Mouse (Mus musculus) urinary bladder, adult 2 months (tissue): ENCODE measurements around the gene Capn15. TPM values are rescaled to one million over a fixed set of nuclear protein-coding genes. Genes with fewer than 3 reads are reported as not detected.

Experiments
- DNase-seq: peaks from one replicate; pipeline ENCODE4 v3.0.0; 2022; ENCODE audit warnings: low spot score
- polyA plus RNA-seq: library from polyadenylated mRNA; depleted of rRNA; stranded (reverse); fragments of >200 nt; gene quantifications from 2 replicates; pipeline ENCODE4 v1.2.3, GENCODE M21; 2012

Capn15 gene
- polyA plus RNA-seq, 1 experiment: 32.4 TPM

DNA sequence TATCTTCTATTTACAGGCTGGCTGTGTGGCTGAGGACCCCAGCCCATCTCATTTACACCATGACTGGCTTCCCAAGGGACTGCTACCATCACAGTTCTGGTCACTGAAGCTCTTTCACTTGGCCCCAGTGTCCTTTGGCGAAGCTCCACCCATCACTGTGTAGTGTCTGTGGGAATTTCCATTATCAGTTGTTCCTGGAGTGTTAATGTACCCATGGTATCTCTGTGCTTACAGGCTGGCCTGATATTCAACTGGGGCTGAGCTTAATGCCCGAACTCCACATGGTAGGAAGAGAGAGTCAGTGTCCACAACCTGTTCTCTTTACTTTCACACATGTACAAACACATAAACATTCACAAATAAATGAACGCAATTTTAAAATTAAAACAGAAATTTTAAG lies 7.9 kb upstream of the Capn15 start:
- DNase-seq: no peak

DNA sequence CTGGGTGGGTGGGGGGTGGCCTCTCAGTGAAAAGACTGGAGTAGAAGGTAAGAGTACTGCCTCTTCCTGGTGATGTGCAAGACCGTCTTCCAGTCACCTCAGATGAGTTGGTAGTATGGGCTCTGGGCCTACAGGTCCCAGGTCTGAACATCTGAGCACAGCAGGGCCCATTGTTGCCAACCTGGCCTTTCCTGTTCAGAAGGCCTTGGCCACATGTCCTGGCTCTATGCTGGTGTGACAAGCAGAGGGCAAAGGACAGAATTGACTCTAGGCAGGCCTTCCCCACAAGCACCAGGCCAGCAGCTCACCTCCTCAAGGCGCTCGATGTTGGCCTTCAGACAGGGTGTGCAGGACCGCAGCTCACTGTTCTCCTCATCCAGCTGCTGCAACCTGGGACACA lies 6.7 kb upstream of the Capn15 start:
- no peak for DNase-seq

DNA sequence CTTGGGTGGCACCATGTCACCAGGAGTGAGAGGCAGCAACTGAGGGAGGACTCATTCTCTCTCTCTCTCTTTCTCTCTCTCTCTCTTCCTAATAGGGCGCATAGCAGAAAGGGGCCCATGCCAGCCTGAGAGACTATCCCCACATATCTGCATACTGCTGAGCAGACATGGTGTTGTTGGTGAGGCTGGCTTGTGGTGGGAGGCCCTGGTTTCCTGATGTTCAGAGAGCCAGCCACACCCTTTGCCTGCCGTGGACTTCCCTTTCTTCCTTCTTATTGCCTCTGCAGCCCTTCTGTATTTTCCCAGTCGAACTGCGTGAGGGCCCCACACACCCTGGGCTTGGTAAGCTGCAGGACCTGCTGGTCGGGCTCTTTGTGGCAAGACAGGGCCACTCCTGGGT lies 4.7 kb upstream of the Capn15 start:
- DNase-seq: no peak

DNA sequence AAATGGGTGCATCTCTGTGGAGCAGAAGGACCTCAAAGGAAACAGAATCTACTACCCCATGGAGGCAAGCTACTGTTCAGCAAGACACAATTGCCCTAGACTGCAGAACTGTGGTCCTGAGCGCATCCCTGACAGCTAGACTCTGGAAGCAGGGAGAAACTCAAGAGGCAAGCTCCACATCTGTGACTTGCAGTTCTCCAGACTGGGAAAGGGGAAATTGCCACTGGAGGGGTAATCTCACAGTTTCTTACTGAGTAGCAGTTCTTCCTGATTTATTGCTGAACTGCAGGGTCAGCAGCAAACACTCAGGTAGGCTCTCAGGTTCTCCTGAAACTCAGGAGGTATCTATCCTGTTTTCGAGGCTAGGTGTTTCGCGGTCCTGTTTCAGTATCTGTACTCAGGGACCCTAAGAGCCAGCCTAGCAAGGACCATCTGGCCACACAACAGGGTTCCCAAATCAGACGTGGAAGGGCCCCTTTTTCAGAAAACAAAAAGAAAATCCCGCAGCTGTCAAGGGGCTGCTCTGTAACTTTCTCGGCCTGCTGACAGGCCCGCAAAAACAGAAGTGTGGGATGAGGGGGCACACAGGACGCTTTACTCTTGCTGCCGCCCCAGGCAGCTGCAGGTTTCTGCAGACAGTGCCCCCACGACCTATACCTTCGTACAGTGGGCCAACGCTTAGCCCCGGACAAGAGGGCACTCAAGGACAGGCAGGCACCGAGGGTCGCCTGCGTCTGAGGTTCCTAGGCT lies 865 bp downstream of the Capn15 start:
- no peak for DNase-seq

DNA sequence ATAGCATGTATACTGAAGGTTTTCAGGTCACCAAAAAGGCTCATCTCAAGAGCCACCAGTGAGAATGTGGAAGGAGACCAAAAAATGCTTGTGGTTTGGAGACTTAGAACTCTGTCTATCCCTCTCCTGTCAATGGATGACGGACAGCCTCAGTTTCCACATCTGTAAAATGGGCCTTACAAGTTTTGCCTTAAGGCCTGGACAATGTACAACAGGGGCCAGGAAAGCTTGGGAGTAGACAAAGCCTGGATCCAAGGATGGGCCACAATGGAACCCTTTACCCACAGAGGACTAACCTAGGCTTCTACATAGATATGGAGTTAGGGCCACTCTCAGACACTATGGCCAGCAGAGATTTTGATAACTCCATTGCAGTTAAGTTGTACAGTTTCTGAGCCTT lies 1.5 kb downstream of the Capn15 start:
- DNase-seq: no peak

DNA sequence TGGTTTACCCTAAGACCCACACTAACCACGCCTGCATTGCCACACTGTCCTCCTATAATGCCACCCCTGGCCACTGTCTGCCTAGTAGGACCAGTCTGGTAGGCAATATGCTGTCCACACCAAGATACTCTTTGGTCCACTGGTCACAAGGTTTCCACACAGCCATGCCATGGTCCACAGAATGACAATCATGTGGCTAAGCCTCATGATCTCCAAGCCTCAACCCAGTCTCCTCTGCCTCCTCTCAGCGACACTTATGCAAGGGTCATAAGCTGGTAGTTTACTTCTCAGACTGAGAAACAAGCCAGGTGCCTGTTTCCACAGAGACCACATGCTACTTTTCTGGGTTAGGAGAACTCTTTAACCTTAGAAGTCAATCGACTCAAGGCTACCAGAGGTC lies 2.7 kb downstream of the Capn15 start:
- DNase-seq: no peak

DNA sequence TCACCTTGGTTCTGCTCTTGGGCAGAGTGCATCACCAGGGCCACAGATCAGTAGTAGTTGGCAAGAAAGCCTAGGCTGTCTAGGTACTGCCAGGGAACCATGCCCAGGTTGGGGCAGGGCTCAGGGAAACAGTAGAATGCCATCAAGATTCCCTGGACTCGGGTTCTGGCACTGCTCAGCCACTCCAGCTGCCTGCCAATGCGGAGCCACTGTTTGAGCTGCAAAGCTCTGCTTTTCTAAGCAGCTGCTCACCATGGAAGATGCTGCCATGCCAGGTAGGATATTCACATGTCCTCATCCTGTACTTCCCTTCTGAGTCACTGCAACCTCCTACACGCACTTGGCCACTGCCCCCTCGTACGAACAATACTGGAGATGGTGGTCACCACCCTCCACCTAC lies 4.7 kb downstream of the Capn15 start:
- no peak for DNase-seq

DNA sequence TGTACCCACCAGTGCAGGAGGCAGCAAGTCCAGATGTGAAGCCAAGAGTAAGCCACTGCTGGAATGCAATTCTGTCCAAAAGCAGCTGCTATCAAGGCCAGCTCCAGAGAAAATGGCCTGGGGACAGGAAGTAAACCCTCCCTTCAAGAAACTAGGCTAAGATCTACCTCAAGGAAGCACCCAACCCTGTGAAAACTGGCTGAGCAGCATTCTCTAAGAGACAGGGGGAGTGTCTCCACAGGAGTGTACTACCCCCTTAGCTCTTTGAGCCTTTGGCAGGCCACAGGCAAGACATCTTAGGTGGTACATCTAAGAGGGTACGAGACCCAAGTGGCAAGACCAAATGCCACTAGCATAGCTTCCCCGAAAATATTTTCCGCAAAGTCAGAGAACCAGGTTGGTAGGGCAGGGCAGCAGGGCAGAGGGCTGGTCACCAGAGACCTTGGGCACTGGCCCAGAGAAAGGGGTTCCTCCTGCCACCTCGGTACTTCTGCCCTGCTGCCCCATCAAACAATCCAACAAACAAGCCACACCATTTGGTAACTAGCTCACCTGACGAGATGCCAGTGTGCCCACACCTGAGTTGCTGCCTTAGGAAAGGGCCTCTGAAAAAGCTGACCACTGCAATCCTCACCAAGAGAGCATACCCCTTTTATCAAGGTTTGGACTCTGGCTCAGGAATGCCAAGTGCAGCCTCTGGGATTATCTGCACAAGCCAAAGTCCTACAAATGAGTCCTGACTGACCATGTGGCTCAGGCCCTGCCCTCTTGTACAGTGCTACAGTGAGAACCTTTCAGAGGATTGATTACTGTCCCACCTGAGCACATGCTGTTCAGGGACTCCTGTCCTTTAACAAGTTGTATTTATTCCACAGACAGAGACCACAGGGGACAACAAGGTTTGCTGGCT lies 5.5 kb downstream of the Capn15 start:
- DNase-seq: no peak

DNA sequence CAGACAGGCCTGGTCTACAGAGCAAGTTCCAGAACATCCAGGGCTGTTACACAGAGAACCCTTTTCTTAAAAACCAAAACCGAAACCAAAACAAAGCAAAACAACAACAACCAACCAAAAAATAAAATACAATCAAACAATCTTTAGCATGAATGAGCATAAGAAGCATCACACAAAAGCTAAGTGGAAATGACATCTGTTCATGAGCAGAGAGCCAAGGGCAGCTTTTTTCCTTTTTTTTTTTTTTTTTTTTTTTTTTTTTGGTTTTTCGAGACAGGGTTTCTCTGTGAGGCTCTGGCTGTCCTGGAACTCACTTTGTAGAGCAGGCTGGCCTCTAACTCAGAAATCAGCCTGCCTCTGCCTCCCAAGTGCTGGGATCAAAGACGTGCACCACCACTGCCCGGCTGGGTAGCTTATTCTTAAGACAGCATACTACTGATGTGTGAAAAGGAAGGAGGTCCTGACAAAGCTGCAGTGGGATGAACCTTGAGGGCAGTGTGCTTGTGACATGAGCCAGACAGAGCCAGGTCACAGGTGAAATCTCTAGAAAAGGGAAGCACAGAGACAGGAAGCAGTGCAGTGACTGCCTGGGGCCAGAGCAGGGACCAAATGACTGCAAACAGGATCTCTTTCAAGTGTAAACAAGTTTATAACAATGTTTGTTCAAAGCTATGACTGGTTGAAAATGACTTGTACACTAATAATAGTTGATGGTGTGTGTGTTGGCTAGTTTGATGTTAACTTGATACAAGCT lies 14.5 kb downstream of the Capn15 start:
- DNase-seq: no peak

DNA sequence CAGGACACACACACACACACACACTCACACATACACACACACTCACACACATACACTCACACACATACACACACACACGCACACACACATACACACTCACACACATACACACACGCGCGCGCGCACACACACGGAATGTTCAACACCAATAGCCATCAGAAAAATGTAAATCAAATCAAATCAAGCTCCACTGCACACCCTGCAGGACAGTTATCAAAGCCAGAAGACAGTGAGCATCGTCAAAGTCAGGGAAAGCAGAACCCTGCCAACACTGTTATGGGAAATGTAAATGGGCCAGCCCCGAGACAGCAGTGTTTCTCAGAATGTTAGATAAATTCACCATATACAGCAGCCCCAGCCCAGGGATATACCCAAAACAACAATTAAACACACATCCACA lies 15.1 kb downstream of the Capn15 start:
- DNase-seq: no peak

DNA sequence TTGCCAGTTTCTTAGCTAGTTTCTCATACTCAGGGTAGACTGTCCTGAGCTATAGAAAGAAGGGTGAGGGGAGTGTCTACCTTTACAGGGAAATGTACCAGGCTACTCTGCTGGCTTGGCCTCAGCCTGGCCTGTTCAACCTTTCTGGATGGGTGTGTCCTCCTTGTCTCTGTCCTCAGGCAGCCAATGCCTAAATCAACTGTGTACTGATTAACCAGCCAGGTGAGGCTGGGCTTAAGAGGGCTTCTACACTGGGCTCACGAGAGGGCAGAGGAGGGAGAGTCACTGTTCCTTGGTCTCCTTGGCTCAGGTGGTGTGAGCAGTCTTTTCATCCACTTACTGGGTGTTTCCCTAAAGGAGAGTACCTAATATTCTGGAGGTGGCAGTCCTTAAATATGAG lies 17.4 kb downstream of the Capn15 start:
- no peak for DNase-seq

DNA sequence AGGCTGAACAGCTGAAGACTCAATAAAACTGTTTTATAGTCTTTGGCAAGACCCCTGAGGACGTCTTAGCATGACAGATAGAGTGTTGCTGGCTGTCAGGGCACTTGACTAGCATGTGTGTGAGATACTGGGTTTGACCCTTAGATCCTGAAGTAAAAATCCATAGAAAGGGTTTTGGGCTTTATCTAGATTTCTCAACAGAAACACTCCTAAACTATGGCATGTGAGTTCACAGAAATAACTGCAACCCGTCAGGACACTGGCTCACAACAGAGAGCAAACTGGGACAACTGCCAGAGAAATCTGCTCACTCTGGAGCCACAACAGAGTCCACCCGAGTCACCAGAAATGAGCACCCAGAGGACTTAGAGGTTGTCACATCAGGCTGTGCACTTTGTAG lies 17.9 kb downstream of the Capn15 start:
- no peak for DNase-seq

DNA sequence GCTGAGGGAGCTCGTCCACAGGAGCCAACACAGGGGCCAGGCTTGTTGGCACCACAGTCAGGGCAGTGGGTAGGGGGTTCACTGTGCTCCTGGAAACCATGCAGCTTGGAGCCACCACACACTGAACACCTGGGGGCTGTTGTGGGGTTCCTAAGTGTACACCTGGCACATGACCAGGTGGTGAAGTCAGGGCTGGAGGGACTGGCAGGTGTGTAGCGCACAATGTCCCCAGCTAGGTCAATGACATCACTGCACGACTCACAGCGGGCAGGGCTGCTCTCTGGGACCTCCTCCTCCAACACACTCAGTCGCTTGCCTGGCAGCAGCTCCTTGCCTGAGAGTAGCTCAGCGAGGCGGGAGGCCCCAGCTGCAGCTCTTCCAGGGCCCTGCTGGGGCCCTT lies 21.3 kb downstream of the Capn15 start:
- DNase-seq: no peak

DNA sequence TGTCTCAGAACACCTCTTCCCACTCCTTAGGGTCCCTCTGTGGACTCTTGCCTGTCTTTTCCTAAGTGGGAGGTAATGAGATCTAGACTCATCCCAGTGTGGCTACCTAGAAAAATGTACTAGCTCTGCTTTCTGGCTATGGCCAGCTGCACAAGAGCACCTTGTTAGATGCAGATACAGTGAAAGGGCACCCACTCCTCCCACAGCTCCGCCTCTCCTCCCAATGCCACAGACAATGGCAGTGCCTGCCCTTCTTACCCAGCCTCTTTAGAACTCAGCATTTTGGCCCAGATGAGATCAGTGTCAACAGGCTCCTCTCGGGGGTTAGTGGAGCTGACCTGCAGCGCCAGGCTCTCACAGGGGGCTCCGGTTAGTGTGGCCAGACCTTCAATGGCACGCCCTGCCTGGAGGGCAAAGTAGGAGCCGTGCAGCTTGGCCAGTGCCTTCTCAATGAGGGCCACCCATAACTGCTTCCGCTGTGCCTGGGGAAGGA lies 23.1 kb downstream of the Capn15 start:
- no peak for DNase-seq

DNA sequence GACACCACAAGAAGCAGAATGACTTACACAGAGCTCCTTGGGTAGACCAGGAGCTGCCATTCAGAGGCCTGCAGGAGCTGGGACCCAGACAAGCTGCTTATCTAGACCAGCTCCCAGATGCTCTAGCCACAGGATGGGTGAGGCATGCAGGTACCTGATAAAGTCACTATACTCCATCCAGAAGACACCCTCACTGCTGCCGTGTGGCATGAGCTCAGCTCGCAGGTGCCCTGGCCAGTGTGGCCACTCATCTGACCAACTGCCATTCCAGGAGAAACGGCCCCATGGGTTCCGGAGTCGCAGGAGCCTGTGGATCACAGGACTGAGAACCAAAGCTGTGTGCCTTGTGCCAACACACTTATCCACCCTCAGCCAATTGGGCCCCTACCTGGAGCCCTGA lies 24.0 kb downstream of the Capn15 start:
- DNase-seq: no peak

DNA sequence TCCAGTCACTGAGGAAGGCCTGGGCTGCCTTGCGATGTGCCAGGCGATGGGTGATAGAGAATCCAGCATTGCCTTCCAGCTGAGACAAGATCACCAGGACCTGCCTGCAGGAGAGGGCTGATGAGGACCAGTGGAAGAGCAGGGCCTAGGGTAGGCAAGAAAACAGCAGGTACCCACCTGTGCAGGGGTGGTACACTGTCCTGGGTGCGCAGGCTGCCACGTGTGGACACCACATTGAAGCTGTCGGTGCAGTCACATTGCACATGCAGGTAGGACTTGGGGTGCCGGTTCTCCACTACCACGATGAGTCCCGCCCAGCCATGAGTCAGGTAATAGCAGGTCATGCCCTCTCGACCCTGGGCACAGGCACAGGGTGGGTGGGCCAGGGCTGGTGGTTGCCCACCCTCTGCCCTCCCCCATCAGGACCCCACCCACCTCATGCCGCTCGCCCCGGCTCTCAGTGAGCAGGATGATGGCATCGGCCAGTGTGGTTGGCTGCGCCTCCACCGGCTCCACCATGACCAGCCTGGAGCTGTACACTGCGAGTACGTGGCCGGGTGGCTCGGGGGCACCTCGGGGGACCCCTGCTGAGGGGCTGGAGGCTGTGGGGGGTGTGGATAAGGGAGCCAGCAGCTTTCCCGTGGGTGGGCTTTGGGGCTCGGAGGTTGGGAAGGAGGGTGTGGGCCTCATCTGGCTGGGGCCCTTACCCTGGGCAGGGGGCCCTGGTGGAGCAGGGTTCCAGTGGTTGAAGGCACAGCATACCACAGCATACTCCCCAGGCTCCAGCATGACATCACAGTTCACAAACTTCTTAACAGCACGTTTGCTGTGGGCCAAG lies 25.7 kb downstream of the Capn15 start:
- DNase-seq: no peak

DNA sequence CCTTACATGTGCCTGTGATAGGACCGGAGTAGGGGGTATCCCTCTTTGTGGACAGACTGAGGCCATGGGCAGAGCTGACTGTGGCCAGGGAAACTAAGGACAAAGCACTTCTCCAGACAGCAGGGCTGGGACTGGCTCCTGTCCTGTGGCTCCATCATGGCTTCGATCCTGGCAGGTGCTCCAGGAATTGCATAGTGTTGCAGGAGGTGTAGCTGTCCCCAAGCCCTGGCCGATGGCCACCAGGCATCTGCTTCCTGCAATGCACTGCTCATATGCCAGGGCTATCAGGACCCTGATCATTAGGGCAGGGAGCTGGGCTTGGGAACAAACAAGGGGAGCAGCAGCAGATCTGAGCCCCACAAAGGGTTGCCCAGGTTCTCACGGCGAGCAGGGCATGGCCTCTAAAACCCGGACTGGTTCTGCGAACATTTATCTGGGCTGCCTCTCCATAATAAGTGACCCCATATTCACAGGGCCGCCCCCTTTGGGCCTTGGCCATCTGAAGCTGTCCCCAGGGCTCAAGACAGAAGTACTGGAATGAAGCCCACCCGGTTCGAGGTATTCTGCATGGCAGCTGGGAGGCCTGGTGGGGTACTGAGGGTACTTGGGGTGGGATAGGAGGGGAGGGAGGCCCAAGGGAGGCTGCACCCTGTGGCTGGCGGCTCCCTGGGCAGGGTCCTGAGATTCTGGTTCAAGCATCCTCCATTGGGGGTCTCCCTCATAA lies 26.7 kb downstream of the Capn15 start:
- DNase-seq: no peak

DNA sequence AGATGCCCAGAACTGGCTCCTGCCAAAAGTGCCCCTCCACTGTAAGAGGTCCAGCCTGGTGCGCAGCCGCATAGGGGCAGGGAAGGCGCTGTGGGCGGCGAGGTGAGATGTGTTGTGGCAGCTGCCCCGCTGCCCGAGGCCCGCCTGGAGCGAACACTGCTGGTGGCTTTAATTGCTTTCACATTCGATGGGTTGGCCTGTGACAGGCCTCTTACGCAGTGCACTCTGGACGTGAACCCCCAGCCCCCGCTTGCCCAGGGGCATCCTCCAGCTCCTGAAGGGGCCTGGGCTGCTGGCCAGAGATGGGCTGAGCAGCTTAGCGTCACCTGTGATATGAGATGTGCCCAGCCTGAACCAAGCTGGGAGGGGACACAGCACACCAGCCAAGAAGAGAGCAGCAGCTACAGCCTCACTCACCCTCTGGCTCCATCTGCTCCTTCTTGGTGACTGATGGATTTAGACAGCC lies 28.0 kb downstream of the Capn15 start:
- no peak for DNase-seq

DNA sequence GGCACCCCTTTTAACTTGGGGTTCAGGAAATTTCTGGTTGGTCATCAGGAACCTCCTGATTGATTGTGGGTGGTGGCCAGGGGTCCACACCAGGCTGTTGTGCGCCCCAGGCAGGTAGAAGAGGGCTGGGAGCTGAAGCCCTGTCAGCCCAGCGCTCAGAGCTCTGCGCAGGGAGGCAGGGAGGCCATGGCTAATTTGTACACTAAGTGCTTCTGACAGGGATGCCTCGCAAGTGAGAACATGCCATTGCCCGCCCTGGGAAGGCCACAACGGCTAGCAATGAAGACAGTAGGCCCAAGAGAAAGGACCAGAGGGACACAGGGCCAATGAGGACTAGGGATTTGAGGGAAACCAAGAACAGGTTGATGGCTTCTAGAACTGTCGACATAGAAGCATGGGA lies 29.0 kb downstream of the Capn15 start:
- DNase-seq: no peak

DNA sequence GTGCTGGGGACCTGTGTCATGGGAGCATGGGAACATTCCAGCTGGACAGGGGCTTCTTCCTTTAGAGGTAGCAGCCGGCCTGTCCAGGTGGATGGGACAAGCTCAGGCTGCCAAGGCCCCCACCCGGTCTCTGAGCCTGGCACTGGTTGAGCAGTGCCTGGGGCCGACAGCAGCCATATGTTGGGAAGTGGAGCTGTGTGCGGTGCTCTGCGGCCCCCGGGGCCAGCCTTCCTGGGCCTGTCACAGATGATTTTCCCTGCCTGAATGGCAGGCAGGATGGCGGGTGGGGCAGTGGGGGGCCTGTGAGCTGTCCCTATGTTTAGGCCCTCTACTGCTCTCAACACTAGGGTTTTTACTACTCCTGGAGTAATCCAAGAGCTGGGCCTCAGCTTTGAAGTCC lies 29.4 kb downstream of the Capn15 start:
- no peak for DNase-seq

DNA sequence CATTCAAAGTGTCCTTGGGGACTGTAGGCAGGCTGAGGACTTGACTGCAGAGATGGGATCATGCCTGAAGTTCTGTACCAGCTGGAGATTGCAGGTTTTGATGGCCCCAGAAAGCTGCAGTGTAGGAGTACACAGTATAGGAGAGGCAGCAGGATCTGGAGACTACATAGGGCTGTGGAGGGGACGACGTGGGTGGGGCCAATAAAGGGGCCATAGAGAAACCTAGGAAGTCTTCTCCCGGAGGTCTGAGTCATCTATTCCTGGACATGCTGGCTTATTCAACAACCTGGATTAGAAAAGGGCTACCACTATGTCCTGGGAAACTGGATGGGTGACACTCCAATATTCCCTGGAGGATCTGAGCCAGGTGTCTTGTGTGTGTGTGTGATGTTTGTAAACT lies 29.9 kb downstream of the Capn15 start:
- no peak for DNase-seq
